Mouse (Mus musculus) sigmoid colon, adult 10 weeks (tissue): Measurements from ENCODE around the gene Pax3. TPM values are rescaled to one million over a fixed set of nuclear protein-coding genes. Genes with fewer than 3 reads are reported as not detected.

Source experiments
- polyA plus RNA-seq: library from polyadenylated mRNA; stranded (reverse); fragments of 350-450 nt; fragmentation: Illumina TruSeq; extraction: RNeasy Lipid Tissue Mini Kit (QIAGEN cat#74804); gene quantifications from one replicate; pipeline ENCODE4 v1.2.3, GENCODE M21; 2014; ENCODE audit warnings: low read depth, low replicate concordance

Gene Pax3
- not detected for polyA plus RNA-seq

DNA sequence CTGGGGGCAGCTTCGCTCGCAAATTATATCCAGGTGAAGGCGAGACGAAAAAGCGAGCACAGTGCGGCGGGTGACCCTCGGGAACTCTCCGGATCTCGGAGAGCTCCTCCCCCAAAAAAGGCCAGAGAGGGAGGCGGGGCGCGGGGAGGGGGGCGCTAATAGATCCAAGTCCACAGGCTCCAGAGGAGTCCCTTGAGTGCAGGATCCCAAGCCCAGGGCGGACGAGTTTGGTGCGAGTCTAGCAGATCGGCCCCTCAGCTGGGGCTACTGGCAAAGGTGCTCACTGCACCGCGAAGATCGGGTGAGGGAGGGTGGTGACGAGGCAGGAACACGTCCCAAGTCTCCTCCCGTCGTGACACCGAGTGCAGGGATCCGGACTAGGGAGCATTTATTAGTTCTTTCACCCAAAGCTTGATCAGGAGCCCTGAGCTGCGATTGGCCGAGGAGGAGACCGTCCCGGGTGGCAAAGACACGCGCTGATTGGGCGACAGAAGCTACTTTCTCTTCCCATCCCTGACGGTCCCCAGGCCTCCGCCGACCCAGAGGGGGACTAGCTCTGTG is at the start of gene Pax3:
TSS of gene Pax3 (minus strand) at position 384 of the 561 bp plus-strand sequence.

Other genes starting within 250 kb of the Pax3 start
- 150 TPM for gene Sgpp2, start 113.2 kb upstream of the Pax3 start, polyA plus RNA-seq